Mouse (Mus musculus) spleen, postnatal 4 days (tissue): ENCODE measurements around the gene Hk1.

Experiments used
- DNase-seq, 2 experiments: peaks; one replicate each; pipeline ENCODE4 v3.0.0; 2022; ENCODE audit warnings: low spot score in 2 of 2

The Hk1 gene

GRCm38 (mm10) chr10:62269278-62269677 is 110.4 kb downstream of the Hk1 start:
- no peak for DNase-seq

- no peak for DNase-seq
These were observed 115.4 kb downstream of the Hk1 start for GRCm38 (mm10) chr10:62264299-62264698.

GRCm38 (mm10) chr10:62261115-62261886 is 118.4 kb downstream of the Hk1 start:
- DNase-seq = peak; percentile 70 to 87

- DNase-seq = no peak
These were observed 121.4 kb downstream of the Hk1 start for GRCm38 (mm10) chr10:62258298-62258697.

GRCm38 (mm10) chr10:62252496-62253235 is 127.0 kb downstream of the Hk1 start:
- no peak for DNase-seq

GRCm38 (mm10) chr10:62252000-62252488 is 127.7 kb downstream of the Hk1 start, which contains the start of gene Tacr2:
Gene Tacr2, plus strand, starts transcription at chr10:62252438.
- no peak for DNase-seq

- no peak for DNase-seq
These were observed 131.9 kb downstream of the Hk1 start for GRCm38 (mm10) chr10:62247815-62248214.

- DNase-seq = no peak
These were observed 132.6 kb downstream of the Hk1 start for GRCm38 (mm10) chr10:62247156-62247555.

- no peak for DNase-seq
These were observed 135.6 kb downstream of the Hk1 start for GRCm38 (mm10) chr10:62244067-62244466.

- DNase-seq = peak; percentile 43 to 75
These were observed 136.8 kb downstream of the Hk1 start for GRCm38 (mm10) chr10:62242896-62243295.

- no peak for DNase-seq
These were observed 137.3 kb downstream of the Hk1 start for GRCm38 (mm10) chr10:62242358-62242757.

GRCm38 (mm10) chr10:62239270-62239669 is 140.4 kb downstream of the Hk1 start:
- DNase-seq = no peak

- no peak for DNase-seq
These were observed 141.0 kb downstream of the Hk1 start for GRCm38 (mm10) chr10:62238688-62239087.

GRCm38 (mm10) chr10:62237205-62237604 is 142.5 kb downstream of the Hk1 start:
- no peak for DNase-seq

- DNase-seq = no peak
These were observed 143.5 kb downstream of the Hk1 start for GRCm38 (mm10) chr10:62236165-62236564.

GRCm38 (mm10) chr10:62231811-62232210 is 147.9 kb downstream of the Hk1 start:
- DNase-seq = no peak

- no peak for DNase-seq
These were observed 148.3 kb downstream of the Hk1 start for GRCm38 (mm10) chr10:62231395-62231732.

GRCm38 (mm10) chr10:62230708-62231394 is 148.9 kb downstream of the Hk1 start, which contains the start of gene Tspan15:
Gene Tspan15, minus strand, starts transcription at chr10:62231251.
- peak; percentile 88 to 91 for DNase-seq

GRCm38 (mm10) chr10:62228126-62228525 is 151.6 kb downstream of the Hk1 start:
- DNase-seq = no peak

GRCm38 (mm10) chr10:62225839-62226238 is 153.9 kb downstream of the Hk1 start:
- no peak for DNase-seq

- DNase-seq = no peak
These were observed 155.5 kb downstream of the Hk1 start for GRCm38 (mm10) chr10:62224231-62224630.

GRCm38 (mm10) chr10:62222777-62223176 is 156.9 kb downstream of the Hk1 start:
- DNase-seq = no peak
